Comparison of ENCODE assay signal across 16 mouse cellular contexts in the genomic region with DNA sequence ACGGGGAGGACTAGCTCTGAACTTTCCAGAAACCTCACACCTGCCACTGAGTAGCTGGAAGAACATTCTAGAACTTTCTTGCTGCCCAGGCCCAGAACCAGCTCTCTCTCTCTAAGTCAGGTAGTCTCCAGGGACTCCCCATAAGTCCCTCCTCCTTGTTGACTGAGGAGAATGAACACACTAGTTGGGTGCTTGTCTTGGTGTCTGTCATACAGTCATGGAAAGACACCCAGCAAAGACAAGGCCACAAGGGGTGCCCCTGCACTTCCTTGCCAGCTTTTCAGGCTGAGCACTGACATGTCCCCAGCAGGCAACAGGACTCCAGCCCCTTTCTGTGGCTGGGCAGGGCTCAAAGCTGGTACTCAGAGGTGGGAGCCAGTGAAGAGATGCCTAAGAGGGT. TPM values are rescaled to one million over a fixed set of nuclear protein-coding genes. Genes with fewer than 3 reads are reported as not detected.
A peak's percentile ranks its signal among the peaks of the same experiment; 100 is the strongest.
DNase-seq lines count a peak whose midpoint lies in the region; ATAC-seq and TF ChIP-seq lines count a peak whose summit lies in the region.
"Had no signal": no experiment of that assay in that cellular context is flagged by ENCODE, and none has a peak within 500 bp of the region (broad histone marks: within the 10 kb centered on the region; RNA-seq: fewer than 3 reads in every experiment).

No protein-coding gene starts in this region.

- no peak overlapping the region for H3K4me2 ChIP-seq in hindbrain, postnatal 0 days (ENCODE audit: low read depth, low read length)
- H3K4me2 ChIP-seq in hindbrain, embryonic 11.5 days (replicated peaks; ENCODE audit: low read depth, low read length), result no peak overlapping the region
- H3K4me2 ChIP-seq: heart, embryonic 11.5 days; limb, embryonic 13.5 days had no signal

- 86% methylated on average over 1 of the region's 1 CpGs for WGBS in hindbrain, embryonic 10.5 days
- WGBS in hindbrain, postnatal 0 days, result 89% methylated on average over 1 of the region's 1 CpGs
- WGBS in hindbrain, embryonic 11.5 days, result 89% methylated on average over 1 of the region's 1 CpGs

- no peak overlapping the region for H3K9ac ChIP-seq in hindbrain, postnatal 0 days (replicated peaks; ENCODE audit: low read length)
- H3K9ac ChIP-seq in hindbrain, embryonic 11.5 days (ENCODE audit: low read depth, low read length), result 0 out of 2 replicates have a peak overlapping the region, but pooled peaks have one; percentile 31
- H3K9ac ChIP-seq: limb, embryonic 13.5 days; liver, embryonic 14.5 days had no signal

- peaks cover 60% of the 10 kb centered on the region for H3K4me1 ChIP-seq in hindbrain, embryonic 10.5 days (replicated peaks)
- peaks cover 11% of the 10 kb centered on the region; the same call in 1 of the 2 replicates for H3K4me1 ChIP-seq in hindbrain, postnatal 0 days (ENCODE audit: insufficient read depth, low read length)
- peaks cover 6% of the 10 kb centered on the region for H3K4me1 ChIP-seq in hindbrain, embryonic 11.5 days (replicated peaks; ENCODE audit: control insufficient read depth, insufficient read depth, low read length)

- ATAC-seq in hindbrain, postnatal 0 days, result no peak
- ATAC-seq in hindbrain, embryonic 11.5 days (ENCODE audit: low FRiP score), result no peak
- ATAC-seq: intestine, postnatal 0 days had no signal

- H3K27me3 ChIP-seq in hindbrain, embryonic 10.5 days (ENCODE audit: insufficient read depth, poor library complexity, severe bottlenecking), result no peaks in the 10 kb centered on the region
- no peaks in the 10 kb centered on the region; the same call in 1 of the 2 replicates for H3K27me3 ChIP-seq in hindbrain, postnatal 0 days (ENCODE audit: insufficient read depth, low read length)
- H3K27me3 ChIP-seq in hindbrain, embryonic 11.5 days (ENCODE audit: control insufficient read depth, insufficient read depth, low read length), result no peaks in the 10 kb centered on the region
- H3K27me3 ChIP-seq: limb, embryonic 13.5 days had no signal

- H3K9me3 ChIP-seq in hindbrain, embryonic 10.5 days, result no peaks in the 10 kb centered on the region
- H3K9me3 ChIP-seq in hindbrain, postnatal 0 days (ENCODE audit: low read length), result no peaks in the 10 kb centered on the region
- no peaks in the 10 kb centered on the region for H3K9me3 ChIP-seq in hindbrain, embryonic 11.5 days (ENCODE audit: control insufficient read depth, low read length)
- H3K9me3 ChIP-seq: limb, embryonic 13.5 days had no signal

- H3K27ac ChIP-seq in hindbrain, embryonic 10.5 days, result peak overlapping the region; percentile 42
- H3K27ac ChIP-seq in hindbrain, postnatal 0 days, result no peak overlapping the region
- no peak overlapping the region for H3K27ac ChIP-seq in hindbrain, embryonic 11.5 days (ENCODE audit: low read depth, low read length)
- H3K27ac ChIP-seq: limb, embryonic 13.5 days; liver, embryonic 14.5 days had no signal

- no peak overlapping the region for H3K4me3 ChIP-seq in hindbrain, embryonic 10.5 days
- no peak overlapping the region for H3K4me3 ChIP-seq in hindbrain, postnatal 0 days (ENCODE audit: low read length)
- H3K4me3 ChIP-seq in hindbrain, embryonic 11.5 days (ENCODE audit: low read depth, low read length), result no peak overlapping the region
- H3K4me3 ChIP-seq: limb, embryonic 13.5 days had no signal

- DNase-seq in hindbrain, embryonic 10.5 days (ENCODE audit: low spot score), result no peak
- DNase-seq in hindbrain, postnatal 0 days (ENCODE audit: low spot score), result no peak
- DNase-seq in hindbrain, embryonic 11.5 days (ENCODE audit: low spot score), result no peak
- peak; percentile 44 for DNase-seq in induced T-regulatory cell, adult 2 months (ENCODE audit: low read depth)
- no peak for DNase-seq in frontal cortex, postnatal 36 days (ENCODE audit: low spot score in 2 of 2)
- no peak for DNase-seq in thymus, postnatal 4 days
- DNase-seq in frontal cortex, postnatal 14 days (ENCODE audit: low spot score in 2 of 2), result no peak
- DNase-seq: adrenal gland, adult 8-10 months; cerebellum, adult 11 months; gastrocnemius, postnatal 36 days; kidney, postnatal 25 days; thymus, adult 2 months had no signal

- TF ChIP-seq CTCF in hindbrain, postnatal 0 days (IDR thresholded peaks at IDR 0.05; ENCODE audit: low read depth), result no peak

- no peaks in the 10 kb centered on the region for H3K36me3 ChIP-seq in hindbrain, embryonic 10.5 days
- H3K36me3 ChIP-seq in hindbrain, postnatal 0 days (ENCODE audit: insufficient read depth, low read length), result no peaks in the 10 kb centered on the region
- no peaks in the 10 kb centered on the region for H3K36me3 ChIP-seq in hindbrain, embryonic 11.5 days (ENCODE audit: control insufficient read depth, insufficient read depth, low read length)
- H3K36me3 ChIP-seq: limb, embryonic 13.5 days had no signal

RNA-seq across cellular contexts. Expression of gene Sik1, which starts 37.8 kb away (rescaled TPM):
- 14.0 and 14.3 TPM in 2 replicates for polyA plus RNA-seq in hindbrain, embryonic 10.5 days (2016; fragmentation: Nextera tagmentation; extraction: Ambion mirVana)
- 39.6 and 41.6 TPM in 2 replicates for total RNA-seq in hindbrain, postnatal 0 days (2014; rRNA removed)
- 14.4 and 18.1 TPM in 2 replicates for polyA plus RNA-seq in hindbrain, postnatal 0 days (2015; fragmentation: Nextera tagmentation; extraction: Ambion mirVana)
- polyA plus RNA-seq in hindbrain, embryonic 11.5 days (2014; fragmentation: Nextera tagmentation; extraction: Ambion mirVana), result 12.9 and 17.9 TPM in 2 replicates
